ENCODE assay signal across 21 mouse cellular contexts in the genomic region with DNA sequence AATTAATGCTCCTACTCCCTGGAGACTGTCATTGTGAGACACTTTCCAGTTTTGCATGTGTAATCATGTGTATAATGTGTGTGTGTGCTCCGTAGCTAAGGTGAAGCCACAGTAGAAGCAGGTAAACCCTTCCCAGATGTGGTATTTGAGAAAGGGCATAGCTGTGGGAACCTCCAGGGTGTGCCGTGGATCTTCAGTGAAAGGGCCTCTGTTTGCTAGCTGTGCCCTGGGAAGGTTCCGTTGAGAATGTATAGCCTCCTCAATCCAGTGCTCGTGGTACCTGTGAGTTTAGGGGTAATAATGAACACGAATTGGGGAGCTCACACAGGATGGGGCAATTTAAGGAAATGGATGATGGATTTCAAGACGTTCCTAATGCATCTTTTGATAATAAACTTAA.
DNase-seq lines count a peak whose midpoint lies in the region; ATAC-seq lines count a peak whose summit lies in the region.
"Had no signal": no experiment of that assay in that cellular context is flagged by ENCODE, and none has a peak within 500 bp of the region (broad histone marks: within the 10 kb centered on the region; RNA-seq: fewer than 3 reads in every experiment).

No protein-coding gene starts in this region.

- no peaks in the 10 kb centered on the region for H3K36me3 ChIP-seq in heart, embryonic 10.5 days
- no peaks in the 10 kb centered on the region for H3K36me3 ChIP-seq in heart, embryonic 12.5 days
- H3K36me3 ChIP-seq in midbrain, embryonic 10.5 days = no peaks in the 10 kb centered on the region
- H3K36me3 ChIP-seq in midbrain, embryonic 11.5 days (ENCODE audit: control insufficient read depth, insufficient read depth, low read length) = no peaks in the 10 kb centered on the region
- H3K36me3 ChIP-seq: G1E had no signal

- WGBS in heart, embryonic 10.5 days = 81% methylated on average over 6 of the region's 6 CpGs
- 84% methylated on average over 6 of the region's 6 CpGs for WGBS in heart, embryonic 12.5 days
- 89% methylated on average over 6 of the region's 6 CpGs for WGBS in midbrain, embryonic 10.5 days
- WGBS in midbrain, embryonic 11.5 days = 83% methylated on average over 6 of the region's 6 CpGs

- no peaks in the 10 kb centered on the region for H3K9me3 ChIP-seq in heart, embryonic 10.5 days
- no peaks in the 10 kb centered on the region for H3K9me3 ChIP-seq in heart, embryonic 12.5 days (replicated peaks)
- no peaks in the 10 kb centered on the region for H3K9me3 ChIP-seq in midbrain, embryonic 10.5 days (replicated peaks)
- no peaks in the 10 kb centered on the region for H3K9me3 ChIP-seq in midbrain, embryonic 11.5 days (ENCODE audit: control insufficient read depth, low read length)

- no peak for ATAC-seq in heart, embryonic 12.5 days (ENCODE audit: insufficient number of reproducible peaks, low FRiP score)
- ATAC-seq in midbrain, embryonic 11.5 days (ENCODE audit: low FRiP score) = no peak
- ATAC-seq: activated CD4-positive, CD25-positive, alpha-beta regulatory T cell, adult 4 months; CD4-positive, CD25-positive, alpha-beta regulatory T cell, adult 4 months had no signal

- H3K27me3 ChIP-seq in heart, embryonic 10.5 days (ENCODE audit: insufficient read depth, poor library complexity, severe bottlenecking) = 0 out of 2 replicates have a peak, but pooled peaks cover 4% of the 10 kb centered on the region
- peaks cover 13% of the 10 kb centered on the region; the same call in 1 of the 2 replicates for H3K27me3 ChIP-seq in heart, embryonic 12.5 days (replicated peaks)
- H3K27me3 ChIP-seq in midbrain, embryonic 10.5 days (ENCODE audit: low read depth, poor library complexity, severe bottlenecking) = no peaks in the 10 kb centered on the region
- no peaks in the 10 kb centered on the region for H3K27me3 ChIP-seq in midbrain, embryonic 11.5 days (ENCODE audit: control insufficient read depth, insufficient read depth, low read length)
- H3K27me3 ChIP-seq: CH12.LX, Patski had no signal

- H3K9ac ChIP-seq in heart, embryonic 12.5 days = no peak overlapping the region
- no peak overlapping the region for H3K9ac ChIP-seq in midbrain, embryonic 11.5 days (ENCODE audit: low read length)

- no peak overlapping the region for H3K4me2 ChIP-seq in heart, embryonic 12.5 days
- H3K4me2 ChIP-seq in midbrain, embryonic 11.5 days = no peak overlapping the region

- peaks cover 8% of the 10 kb centered on the region; the same call in 1 of the 2 replicates for H3K4me1 ChIP-seq in heart, embryonic 10.5 days
- H3K4me1 ChIP-seq in heart, embryonic 12.5 days (replicated peaks) = peaks cover 3% of the 10 kb centered on the region; the same call in 1 of the 2 replicates
- H3K4me1 ChIP-seq in midbrain, embryonic 10.5 days = peaks cover 39% of the 10 kb centered on the region
- H3K4me1 ChIP-seq in midbrain, embryonic 11.5 days (ENCODE audit: control insufficient read depth, insufficient read depth, low read length) = peaks cover 24% of the 10 kb centered on the region

- H3K4me3 ChIP-seq in heart, embryonic 10.5 days = no peak overlapping the region
- no peak overlapping the region for H3K4me3 ChIP-seq in heart, embryonic 12.5 days
- no peak overlapping the region for H3K4me3 ChIP-seq in midbrain, embryonic 10.5 days
- H3K4me3 ChIP-seq in midbrain, embryonic 11.5 days (ENCODE audit: low read depth, low read length) = no peak overlapping the region

- DNase-seq in heart, adult 11 months = peak; percentile 60
- no peak for DNase-seq in heart, postnatal 4 days
- DNase-seq in heart, embryonic 10.5 days (ENCODE audit: low spot score) = peak; percentile 68
- DNase-seq in midbrain, embryonic 10.5 days (ENCODE audit: low spot score) = no peak
- DNase-seq in midbrain, embryonic 11.5 days (ENCODE audit: low spot score, missing footprints) = no peak
- DNase-seq: adrenal gland, adult 2 months; adrenal gland, adult 8-10 months; adrenal gland, postnatal 10 days; adrenal gland, postnatal 14 days; adrenal gland, postnatal 25 days; adrenal gland, postnatal 36 days; B cell, adult 2 months; cerebellum, adult 11 months; cerebellum, adult 11-12 months; cerebellum, adult 18-20 months had no signal

- no peak overlapping the region for H3K27ac ChIP-seq in heart, embryonic 10.5 days
- H3K27ac ChIP-seq in heart, embryonic 12.5 days (ENCODE audit: poor library complexity, severe bottlenecking) = no peak overlapping the region
- H3K27ac ChIP-seq in midbrain, embryonic 10.5 days (replicated peaks) = 0 out of 2 replicates have a peak overlapping the region, but pooled peaks have one; percentile 14
- no peak overlapping the region for H3K27ac ChIP-seq in midbrain, embryonic 11.5 days (ENCODE audit: low read depth, low read length)

Comparison
In these comparisons a context has a peak if more than half of its experiments do, and no peak if none do; other contexts are left out.
1. DNase-seq: peak in heart, adult 11 months (single experiment) and heart, embryonic 10.5 days (single experiment); none in heart, postnatal 4 days (single experiment), midbrain, embryonic 10.5 days (single experiment) and midbrain, embryonic 11.5 days (single experiment).